Mouse (Mus musculus): ENCODE data around the gene Stac2.

Gene Stac2

GRCm38 (mm10) chr11:98052989-98053834 is at the start of gene Stac2:
TSS of gene Stac2 (minus strand) at chr11:98053462.
- DNase-seq (ENCODE audit: low read depth, low spot score) = no peak

- DNase-seq (ENCODE audit: low read depth, low spot score) = no peak
Observed at GRCm38 (mm10) chr11:98101332-98101731, 48.1 kb upstream of the Stac2 start.

GRCm38 (mm10) chr11:98090583-98090982 is 37.3 kb upstream of the Stac2 start:
- DNase-seq (ENCODE audit: low read depth, low spot score) = no peak

- no peak for DNase-seq (ENCODE audit: low read depth, low spot score)
Observed at GRCm38 (mm10) chr11:98088224-98088623, 35.0 kb upstream of the Stac2 start.

- no peak for DNase-seq (ENCODE audit: low read depth, low spot score)
Observed at GRCm38 (mm10) chr11:98086574-98086973, 33.3 kb upstream of the Stac2 start.

GRCm38 (mm10) chr11:98086141-98086540 is 32.9 kb upstream of the Stac2 start:
- no peak for DNase-seq (ENCODE audit: low read depth, low spot score)

GRCm38 (mm10) chr11:98082745-98083144 is 29.5 kb upstream of the Stac2 start:
- no peak for DNase-seq (ENCODE audit: low read depth, low spot score)

GRCm38 (mm10) chr11:98080450-98080849 is 27.2 kb upstream of the Stac2 start:
- DNase-seq (ENCODE audit: low read depth, low spot score) = no peak

GRCm38 (mm10) chr11:98077086-98077485 is 23.8 kb upstream of the Stac2 start:
- DNase-seq (ENCODE audit: low read depth, low spot score) = no peak

- peak; percentile 56 for DNase-seq (ENCODE audit: low read depth, low spot score)
Observed at GRCm38 (mm10) chr11:98075195-98075808, 22.0 kb upstream of the Stac2 start.

- DNase-seq (ENCODE audit: low read depth, low spot score) = no peak
Observed at GRCm38 (mm10) chr11:98073442-98073841, 20.2 kb upstream of the Stac2 start.

- DNase-seq (ENCODE audit: low read depth, low spot score) = no peak
Observed at GRCm38 (mm10) chr11:98067255-98067654, 14.0 kb upstream of the Stac2 start.

GRCm38 (mm10) chr11:98066201-98066600 is 12.9 kb upstream of the Stac2 start:
- DNase-seq (ENCODE audit: low read depth, low spot score) = no peak

GRCm38 (mm10) chr11:98061904-98062562 is 8.8 kb upstream of the Stac2 start:
- no peak for DNase-seq (ENCODE audit: low read depth, low spot score)

- DNase-seq (ENCODE audit: low read depth, low spot score) = no peak
Observed at GRCm38 (mm10) chr11:98061441-98061840, 8.2 kb upstream of the Stac2 start.

- DNase-seq (ENCODE audit: low read depth, low spot score) = no peak
Observed at GRCm38 (mm10) chr11:98060104-98060692, 6.9 kb upstream of the Stac2 start.

- DNase-seq (ENCODE audit: low read depth, low spot score) = no peak
Observed at GRCm38 (mm10) chr11:98059662-98060061, 6.4 kb upstream of the Stac2 start.

- DNase-seq (ENCODE audit: low read depth, low spot score) = no peak
Observed at GRCm38 (mm10) chr11:98057998-98058397, 4.7 kb upstream of the Stac2 start.

- DNase-seq (ENCODE audit: low read depth, low spot score) = no peak
Observed at GRCm38 (mm10) chr11:98057466-98057865, 4.2 kb upstream of the Stac2 start.

- no peak for DNase-seq (ENCODE audit: low read depth, low spot score)
Observed at GRCm38 (mm10) chr11:98052129-98052988, 903 bp downstream of the Stac2 start.

- no peak for DNase-seq (ENCODE audit: low read depth, low spot score)
Observed at GRCm38 (mm10) chr11:98051611-98052128, 1.6 kb downstream of the Stac2 start.
